Mouse (Mus musculus): ENCODE data around the gene Usp19.

Gene Usp19

GRCm38 (mm10) chr9:108490559-108491285, at the start of gene Usp19:
Gene Usp19, plus strand, starts transcription at chr9:108490602.
- peak; percentile 96 to 97 for DNase-seq

GRCm38 (mm10) chr9:108441236-108441919, 49.0 kb upstream of the Usp19 start:
- DNase-seq = no peak

- DNase-seq = no peak
Measured at GRCm38 (mm10) chr9:108445125-108445524, 45.3 kb upstream of the Usp19 start.

DNA sequence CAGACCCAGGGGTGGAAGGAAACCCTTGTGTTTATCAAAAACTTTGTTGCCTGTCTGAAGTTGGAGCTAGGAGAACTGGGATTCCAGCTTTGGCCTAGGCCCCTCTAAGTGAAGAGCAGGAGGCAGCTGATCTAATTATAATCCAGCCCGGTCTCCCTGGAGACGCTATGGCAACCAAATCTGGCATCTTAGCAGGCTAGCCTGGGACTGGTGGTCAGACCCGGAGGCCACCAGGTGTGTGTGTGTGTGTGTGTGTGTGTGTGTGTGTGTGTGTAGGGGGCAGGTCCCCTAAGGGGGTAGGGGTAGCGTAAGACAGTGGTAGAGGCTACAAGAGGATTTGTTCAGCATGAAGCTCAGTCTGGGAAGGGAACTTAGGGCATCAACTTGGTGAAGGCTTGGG, 40.5 kb upstream of the Usp19 start:
- peak in 1 of 2 experiments; percentile 58 for DNase-seq

DNA sequence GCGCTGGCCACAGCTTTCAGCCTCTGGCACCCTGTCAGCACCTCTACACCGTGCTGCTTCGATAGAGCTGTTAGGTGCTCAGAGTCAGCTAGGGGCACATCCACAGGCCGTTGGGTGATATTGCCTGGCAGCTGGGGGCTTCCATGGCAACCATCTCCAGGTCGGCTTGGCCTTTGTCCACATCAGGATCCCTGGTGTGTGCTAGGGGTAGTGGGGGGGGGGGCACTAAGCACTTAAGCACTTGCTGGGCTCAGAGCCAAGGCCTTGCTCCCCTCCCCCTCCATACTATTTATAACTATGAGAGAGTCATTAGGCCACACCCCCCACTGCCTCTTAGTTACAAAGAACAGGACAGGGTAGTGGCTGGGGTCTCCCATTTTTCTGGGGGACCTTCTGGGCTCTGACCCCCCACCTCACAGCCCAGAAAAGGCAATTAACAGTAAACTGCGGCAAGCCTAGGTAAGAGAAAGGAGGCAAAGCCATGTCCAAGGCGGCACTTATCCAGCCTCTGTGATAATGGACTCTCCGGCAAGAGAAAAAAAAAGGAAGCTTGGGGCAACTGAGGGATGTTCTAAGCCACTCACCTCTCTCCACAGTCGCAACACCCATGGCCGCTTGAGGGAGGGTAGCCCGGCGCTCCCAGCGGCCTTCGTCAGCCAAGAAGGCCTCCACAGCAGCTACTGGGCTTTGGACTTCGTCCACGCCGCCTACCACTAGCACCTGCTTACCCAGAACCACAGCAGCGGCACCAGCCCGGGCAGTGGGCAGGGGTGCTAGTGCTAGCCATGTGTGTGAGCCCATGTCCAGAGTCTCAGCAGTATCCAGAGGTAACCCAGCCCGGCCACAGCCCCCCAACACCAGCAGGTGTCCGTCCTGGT, 39.9 kb upstream of the Usp19 start:
- peak; percentile 45 to 62 for DNase-seq

- DNase-seq = no peak
Measured at GRCm38 (mm10) chr9:108451170-108451493, 39.3 kb upstream of the Usp19 start.

DNA sequence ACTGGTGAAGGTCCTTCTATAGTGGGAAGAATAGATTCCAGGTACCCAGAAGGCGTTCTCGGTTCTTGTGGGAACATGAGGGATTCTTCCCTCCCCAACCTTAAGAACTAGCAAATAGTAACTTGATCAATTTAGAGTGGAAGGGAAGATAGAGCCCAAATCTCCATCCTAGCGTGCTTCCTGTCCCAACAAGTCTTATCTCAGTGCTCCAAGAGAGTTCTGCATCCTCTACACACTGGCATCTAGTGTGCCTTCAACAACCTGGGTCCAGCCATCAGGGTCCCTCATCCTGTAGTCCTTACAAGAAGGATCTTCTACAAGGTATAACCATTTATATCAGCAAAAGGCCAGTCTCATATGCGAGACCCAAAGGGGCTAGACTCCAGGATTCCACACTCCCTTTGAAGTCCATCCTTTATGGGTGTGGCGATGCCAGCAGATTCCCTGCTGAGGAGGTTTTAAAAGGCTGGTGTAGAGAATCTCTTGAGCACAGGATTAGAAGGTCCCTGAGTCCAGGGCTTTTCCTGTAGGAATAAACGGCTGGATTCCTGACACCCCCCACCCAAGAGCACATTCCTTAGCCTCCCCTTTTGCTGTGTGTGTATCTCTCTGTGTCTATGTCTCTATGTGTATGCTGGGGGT, 38.8 kb upstream of the Usp19 start:
- no peak for DNase-seq

- peak; percentile 95 to 97 for DNase-seq
Measured at GRCm38 (mm10) chr9:108452291-108452906, 38.0 kb upstream of the Usp19 start.

DNA sequence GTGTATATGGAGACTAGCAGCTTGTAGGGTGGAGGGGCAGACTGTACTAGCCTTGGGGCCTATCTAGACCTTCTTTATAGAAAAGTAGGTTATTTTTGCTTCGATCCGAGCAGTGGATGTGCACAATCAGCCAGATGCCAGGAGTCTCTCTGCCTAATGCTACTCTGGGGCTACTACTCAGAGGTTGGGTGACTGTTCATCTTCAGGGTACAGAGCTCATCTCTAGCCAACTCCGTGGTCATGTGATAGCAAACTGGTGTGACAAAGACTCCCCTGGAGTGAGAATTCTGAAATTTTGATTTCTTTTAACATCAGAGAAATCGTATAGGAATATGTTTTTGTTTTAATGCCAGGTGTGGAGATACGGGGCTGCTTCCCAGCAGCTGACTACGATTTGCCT, 37.5 kb upstream of the Usp19 start:
- no peak for DNase-seq

GRCm38 (mm10) chr9:108453458-108453857, 36.9 kb upstream of the Usp19 start:
- DNase-seq = no peak

DNA sequence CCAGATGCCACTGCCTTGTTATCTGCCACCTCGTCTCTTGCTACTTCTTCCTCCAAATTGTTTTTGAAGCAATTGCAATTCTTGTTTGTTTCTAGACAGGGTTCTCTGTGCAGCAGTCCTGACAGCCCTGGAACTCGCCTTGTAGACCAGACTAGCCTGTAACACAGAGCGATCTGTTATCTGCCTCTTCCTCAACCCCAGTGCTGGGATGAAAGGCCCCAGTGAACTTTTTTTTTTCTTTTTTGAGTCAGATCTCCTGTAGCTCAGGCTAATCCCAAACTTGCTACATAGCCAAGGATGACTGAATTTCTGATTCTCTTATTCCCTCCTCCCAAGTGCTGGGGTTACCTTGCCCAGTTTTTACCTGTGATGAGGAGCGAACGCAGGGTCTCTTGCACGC, 36.0 kb upstream of the Usp19 start:
- no peak for DNase-seq

DNA sequence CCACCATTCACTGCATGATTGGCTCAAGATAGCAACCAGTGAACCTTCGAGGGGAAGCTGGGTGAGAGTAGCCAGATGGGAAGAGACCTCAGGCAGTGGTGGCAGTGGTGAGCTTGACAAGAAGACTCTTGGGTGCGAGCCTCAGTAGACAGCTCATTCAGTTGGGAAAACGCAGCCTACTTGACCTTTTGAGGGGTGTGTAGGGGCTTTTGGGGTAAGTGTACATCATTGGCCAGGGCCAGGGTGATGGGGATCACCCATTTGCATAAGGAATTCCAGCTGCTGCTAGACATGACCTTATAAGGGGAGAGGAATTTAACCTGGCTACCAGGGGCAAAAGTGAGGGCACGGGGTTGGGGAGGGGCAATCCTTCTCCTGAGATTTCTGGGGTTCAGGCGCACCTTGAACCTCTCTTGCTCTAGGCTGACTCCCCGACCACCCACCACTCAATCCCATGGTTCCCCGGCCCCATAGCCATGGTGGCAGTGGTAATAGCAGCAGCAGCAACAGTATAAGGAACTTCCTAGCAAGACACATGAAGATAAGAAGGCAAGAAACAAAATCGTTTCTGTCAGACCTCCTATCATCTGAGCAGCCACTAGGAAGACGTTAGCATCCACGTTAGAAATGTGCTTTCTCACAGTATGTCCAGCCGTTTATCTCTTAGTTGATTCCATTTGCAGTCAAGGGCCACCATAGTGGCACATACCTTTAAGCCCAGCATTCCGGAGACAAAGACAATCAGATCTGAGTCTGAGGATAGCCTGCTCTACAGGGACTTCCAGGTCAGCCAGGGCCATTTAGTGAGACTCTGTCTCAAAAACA, 34.4 kb upstream of the Usp19 start:
- no peak for DNase-seq

GRCm38 (mm10) chr9:108456953-108457352, 33.4 kb upstream of the Usp19 start:
- no peak for DNase-seq

DNA sequence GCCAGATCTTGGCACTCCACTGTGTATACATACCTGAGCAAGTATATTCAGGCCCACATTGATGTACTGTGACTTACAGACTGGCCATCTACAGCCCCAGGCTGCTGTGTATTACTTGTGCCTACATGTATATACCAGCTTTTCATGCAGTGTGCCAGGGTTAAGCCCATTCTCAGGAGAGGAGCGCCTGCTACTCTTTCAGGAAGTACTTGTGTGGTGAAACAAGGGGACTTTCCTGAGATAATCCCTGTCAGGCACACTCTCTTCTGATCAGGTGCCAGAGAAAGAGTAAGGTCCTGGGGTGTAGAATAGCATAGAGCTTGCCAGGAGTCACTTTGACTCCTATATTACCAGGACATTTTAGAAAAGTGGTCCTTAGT, 30.5 kb upstream of the Usp19 start:
- DNase-seq = no peak

- DNase-seq = peak; percentile 89 to 95
Measured at GRCm38 (mm10) chr9:108460319-108461178, 29.9 kb upstream of the Usp19 start, which contains the start of gene Ccdc71. Gene Ccdc71, plus strand, starts transcription at chr9:108460527.

- DNase-seq = no peak
Measured at GRCm38 (mm10) chr9:108461181-108461631, 29.2 kb upstream of the Usp19 start, which contains the start of gene Klhdc8b. Gene Klhdc8b, minus strand, starts transcription at chr9:108461581.

DNA sequence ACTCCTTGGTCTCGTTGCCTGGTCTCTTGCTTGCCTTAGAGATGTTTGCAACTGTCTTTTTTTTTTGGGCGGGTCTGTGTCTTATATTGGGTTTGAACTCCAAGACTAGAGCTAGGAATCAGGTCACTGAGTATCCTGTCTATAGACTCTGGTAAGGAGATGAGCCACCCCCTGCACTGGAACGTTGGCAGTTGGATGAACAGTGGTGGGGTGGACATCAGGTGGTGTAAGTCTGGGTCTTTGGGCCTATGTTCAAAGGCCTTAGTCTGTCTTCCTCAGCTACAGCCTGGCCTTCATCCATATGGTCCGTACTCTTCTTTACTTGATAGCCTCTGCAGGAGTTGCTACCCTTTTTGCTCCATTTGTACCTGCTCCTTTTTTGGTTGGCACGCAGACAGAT, 28.7 kb upstream of the Usp19 start:
- no peak for DNase-seq

DNA sequence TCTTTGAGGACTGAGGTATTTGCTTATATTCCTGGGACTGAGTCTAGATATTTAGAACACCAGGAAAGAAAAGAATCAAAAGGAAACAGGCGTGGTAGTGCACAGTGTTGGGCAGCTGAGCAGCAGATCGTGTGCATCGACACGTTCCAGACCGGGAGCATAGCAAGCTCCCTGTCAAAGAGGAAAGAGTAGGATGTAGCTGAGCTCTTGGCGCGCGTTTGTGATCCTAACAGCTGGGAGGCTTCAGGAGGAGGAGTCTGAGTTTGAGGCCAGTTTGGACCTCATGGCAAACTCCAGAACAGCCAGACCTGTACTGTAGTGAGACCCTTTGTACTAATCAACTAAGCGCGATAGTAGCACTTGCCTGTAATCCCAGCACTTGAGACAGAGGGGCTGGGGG, 28.2 kb upstream of the Usp19 start:
- DNase-seq = no peak

DNA sequence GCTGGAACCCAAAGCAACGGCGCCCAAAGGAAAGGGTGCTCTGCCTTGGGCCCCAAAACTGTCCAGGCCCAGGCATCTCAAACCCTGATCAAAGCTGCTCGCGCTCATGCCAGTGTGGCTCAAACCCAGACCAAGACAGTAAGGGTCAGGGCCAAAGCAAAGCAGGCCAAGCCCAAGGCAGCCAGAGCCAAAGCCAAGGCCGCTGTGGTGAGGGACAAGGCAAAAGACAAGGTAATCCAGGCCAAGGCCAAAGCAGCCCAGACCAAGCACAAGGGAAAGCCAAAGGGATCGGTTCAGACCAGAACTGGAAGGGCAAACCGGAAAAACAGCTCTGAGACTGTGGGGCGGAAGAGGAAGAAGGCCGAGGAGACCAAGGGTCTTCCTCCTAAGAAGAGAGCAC, 26.7 kb upstream of the Usp19 start:
- DNase-seq = no peak

DNA sequence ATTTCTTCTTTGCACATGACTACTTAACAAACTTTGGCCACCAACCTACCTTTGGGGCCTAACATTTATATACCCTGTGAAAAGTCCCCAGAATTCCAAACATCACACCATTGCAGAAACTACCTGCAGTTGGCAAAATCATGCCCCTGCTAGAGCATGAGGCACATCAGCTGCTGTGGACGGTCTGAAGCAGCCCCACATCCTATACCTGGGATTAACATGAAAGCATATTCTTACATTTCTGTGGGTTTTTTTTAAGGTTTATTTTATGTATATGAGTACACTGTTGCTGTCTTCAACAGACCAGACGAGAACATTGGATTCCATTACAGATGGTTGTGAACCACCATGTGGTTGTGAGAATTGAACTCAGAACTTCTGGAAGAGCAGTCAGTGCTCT, 24.2 kb upstream of the Usp19 start:
- DNase-seq = no peak

DNA sequence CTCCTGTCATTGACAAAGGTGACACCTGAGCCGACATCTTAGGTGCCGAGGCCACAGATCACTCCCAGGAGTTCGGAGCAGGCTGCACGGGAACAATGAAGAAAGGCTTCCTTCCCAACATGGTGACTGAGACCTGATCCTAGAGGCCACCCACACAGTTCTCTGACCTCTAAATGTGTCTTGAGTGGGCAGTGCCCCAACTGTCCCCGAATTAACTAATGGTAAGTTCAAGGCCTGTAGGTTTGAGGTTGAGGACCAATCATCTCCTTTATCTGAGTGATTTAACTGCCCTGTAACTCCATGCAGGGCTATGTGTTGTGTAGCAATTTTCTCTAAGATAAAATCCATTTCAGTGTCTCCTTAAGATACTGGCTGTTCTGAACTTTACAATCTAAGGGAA, 21.0 kb upstream of the Usp19 start:
- no peak for DNase-seq

Data from cerebellum, postnatal 25 days (tissue).